Mouse (Mus musculus) heart, embryonic 10.5 days (tissue): ENCODE measurements around the gene Nrtn. TPM values are rescaled to one million over a fixed set of nuclear protein-coding genes. Genes with fewer than 3 reads are reported as not detected.

ENCODE experiments used
- DNase-seq: peaks from one replicate; pipeline ENCODE4 v3.0.0-alpha.2; 2017; ENCODE audit warnings: low spot score
- H3K27ac ChIP-seq: fragments of 300-500 bp; sonication (generic); 2 replicates; pipeline ENCODE4 v1.5.1; 2016; ENCODE audit warnings: mild to moderate bottlenecking
- H3K27me3 ChIP-seq: fragments of 300-500 bp; sonication (generic); 2 replicates; pipeline ENCODE4 v1.6.1; 2016; ENCODE audit warnings: mild to moderate bottlenecking; ENCODE audit not compliant: poor library complexity, insufficient read depth, severe bottlenecking
- H3K36me3 ChIP-seq: fragments of 300-500 bp; sonication (generic); 2 replicates; pipeline ENCODE4 v1.6.1; 2016; ENCODE audit warnings: mild to moderate bottlenecking, moderate library complexity
- H3K4me1 ChIP-seq: fragments of 300-500 bp; sonication (generic); 2 replicates; pipeline ENCODE4 v1.6.1; 2016; ENCODE audit warnings: mild to moderate bottlenecking
- H3K4me3 ChIP-seq: fragments of 300-500 bp; sonication (generic); 2 replicates; pipeline ENCODE4 v1.5.1; 2016; ENCODE audit warnings: mild to moderate bottlenecking, moderate library complexity
- H3K9me3 ChIP-seq: fragments of 300-500 bp; sonication (generic); 2 replicates; pipeline ENCODE4 v1.6.1; 2016; ENCODE audit warnings: mild to moderate bottlenecking, moderate library complexity
- WGBS: fragments of 180-500 bp; shearing (Covaris S2); methylation state at CpG from one replicate; pipeline ENCODE4 v1.1.7; 2016; 5-methylcytosine and 5-hydroxymethylcytosine counted together
- polyA plus RNA-seq: library from polyadenylated mRNA; unstranded; fragments of >200 nt; fragmentation: Nextera tagmentation; extraction: Ambion mirVana; gene quantifications from 2 replicates; pipeline ENCODE4 v1.2.1, GENCODE M21; 2016

The Nrtn gene
- polyA plus RNA-seq, 1 experiment from 2014 or later: 7.4 TPM

- Histone ChIP-seq H3K9me3 (no peaks in the 10 kb centered on the region), H3K27me3 (no peaks in the 10 kb centered on the region), H3K36me3 (peaks cover 96% of the 10 kb centered on the region), H3K4me3 (no peak overlapping the region), H3K4me1 (no peaks in the 10 kb centered on the region), H3K27ac (no peak overlapping the region)
- WGBS: 63% methylated on average over 4 of the region's 4 CpGs
- no peak for DNase-seq
Observed at GRCm38 (mm10) chr17:56703038-56703437, 54.3 kb downstream of the Nrtn start.

Other genes with a start within 250 kb of the Nrtn start
- gene Znrf4, start 245.1 kb downstream of the Nrtn start, polyA plus RNA-seq: not detected in 2 replicates
- gene Gm20219, start 203.1 kb downstream of the Nrtn start, polyA plus RNA-seq: 0.33 and 0.50 TPM in 2 replicates
- gene Safb2, start 172.9 kb downstream of the Nrtn start, polyA plus RNA-seq: 61.3 and 81.0 TPM in 2 replicates
- 106 and 128 TPM in 2 replicates for gene Safb, start 172.7 kb downstream of the Nrtn start, polyA plus RNA-seq
- 261 and 317 TPM in 2 replicates for gene 2410015M20Rik, start 147.8 kb downstream of the Nrtn start, polyA plus RNA-seq
- 1,286 and 1,339 TPM in 2 replicates for gene Rpl36, start 144.1 kb downstream of the Nrtn start, polyA plus RNA-seq
- 58.9 and 65.1 TPM in 2 replicates for gene Lonp1, start 130.6 kb downstream of the Nrtn start, polyA plus RNA-seq
- gene Catsperd, start 129.4 kb downstream of the Nrtn start, polyA plus RNA-seq: 0.30 and 0.38 TPM in 2 replicates
- 85.1 and 105 TPM in 2 replicates for gene Ranbp3, start 84.2 kb downstream of the Nrtn start, polyA plus RNA-seq
- 518 and 632 TPM in 2 replicates for gene Ndufa11, start 39.8 kb downstream of the Nrtn start, polyA plus RNA-seq
- gene Vmac, start 39.5 kb downstream of the Nrtn start, polyA plus RNA-seq: 10.2 and 12.7 TPM in 2 replicates
- 39.6 and 41.4 TPM in 2 replicates for gene Dus3l, start 7.2 kb upstream of the Nrtn start, polyA plus RNA-seq
- 1.3 and 2.1 TPM in 2 replicates for gene Prr22, start 12.7 kb upstream of the Nrtn start, polyA plus RNA-seq
- gene Rfx2, start 73.5 kb upstream of the Nrtn start, polyA plus RNA-seq: 4.0 and 4.8 TPM in 2 replicates
- not detected in 2 replicates for gene Acsbg2, start 116.9 kb upstream of the Nrtn start, polyA plus RNA-seq
- 0.33 and 0.40 TPM in 2 replicates for gene 1700061G19Rik, start 117.9 kb upstream of the Nrtn start, polyA plus RNA-seq
- gene Mllt1, start 177.9 kb upstream of the Nrtn start, polyA plus RNA-seq: 42.3 and 46.0 TPM in 2 replicates
- not detected in 2 replicates for gene Acer1, start 224.6 kb upstream of the Nrtn start, polyA plus RNA-seq
- gene Clpp, start 232.8 kb upstream of the Nrtn start, polyA plus RNA-seq: 144 and 165 TPM in 2 replicates
- 49.6 and 59.7 TPM in 2 replicates for gene Alkbh7, start 239.8 kb upstream of the Nrtn start, polyA plus RNA-seq
- 0.53 TPM in 1 of 2 replicates, not detected in the other for gene Pspn, start 242.5 kb upstream of the Nrtn start, polyA plus RNA-seq